Comparison of ENCODE assay signal across 15 mouse cellular contexts in the genomic region with DNA sequence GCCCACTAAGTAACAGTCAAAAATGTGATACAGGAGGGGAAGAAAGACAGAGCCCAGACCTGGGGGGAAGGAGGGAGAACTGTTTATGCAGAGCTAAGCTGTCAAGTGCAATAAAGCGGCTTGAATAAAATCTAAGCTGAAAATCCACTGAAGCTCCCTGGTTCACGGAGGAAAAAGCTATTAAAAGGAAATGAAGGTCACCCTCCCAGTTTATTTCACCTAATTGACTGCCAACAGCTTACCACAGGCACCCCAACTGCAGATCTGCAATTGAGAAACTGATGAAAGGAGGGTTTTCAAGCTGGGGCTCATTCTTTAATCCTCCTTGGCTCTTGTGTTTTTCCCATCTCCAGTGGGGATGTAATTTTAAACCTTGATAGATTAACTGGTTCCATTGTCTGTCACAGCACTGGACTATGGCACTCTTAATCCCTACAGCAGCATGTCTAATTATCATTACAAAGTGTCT. TPM values are rescaled to one million over a fixed set of nuclear protein-coding genes. Genes with fewer than 3 reads are reported as not detected.
DNase-seq lines count a peak whose midpoint lies in the region; ATAC-seq and TF ChIP-seq lines count a peak whose summit lies in the region.
"Had no signal": no experiment of that assay in that cellular context is flagged by ENCODE, and none has a peak within 500 bp of the region (broad histone marks: within the 10 kb centered on the region; RNA-seq: fewer than 3 reads in every experiment).

No protein-coding gene starts in this region.

- H3K27me3 ChIP-seq in embryonic facial prominence, embryonic 12.5 days = no peaks in the 10 kb centered on the region
- 0 out of 2 replicates have a peak, but pooled peaks cover 2% of the 10 kb centered on the region for H3K27me3 ChIP-seq in hindbrain, embryonic 13.5 days
- no peaks in the 10 kb centered on the region for H3K27me3 ChIP-seq in midbrain, postnatal 0 days (ENCODE audit: insufficient read depth, low read length)
- H3K27me3 ChIP-seq in thymus, adult 2 months (ENCODE audit: control insufficient read depth, insufficient read depth, low read length) = no peaks in the 10 kb centered on the region
- H3K27me3 ChIP-seq: lung, embryonic 15.5 days had no signal

- no peak overlapping the region for H3K4me3 ChIP-seq in embryonic facial prominence, embryonic 12.5 days
- H3K4me3 ChIP-seq in hindbrain, embryonic 13.5 days = no peak overlapping the region
- H3K4me3 ChIP-seq in midbrain, postnatal 0 days (ENCODE audit: low read depth, low read length) = no peak overlapping the region
- H3K4me3 ChIP-seq in thymus, adult 2 months (ENCODE audit: control insufficient read depth, insufficient read depth, low read length) = no peak overlapping the region
- H3K4me3 ChIP-seq: lung, embryonic 15.5 days; myocyte had no signal

- H3K4me2 ChIP-seq in embryonic facial prominence, embryonic 12.5 days (replicated peaks) = no peak overlapping the region
- no peak overlapping the region for H3K4me2 ChIP-seq in hindbrain, embryonic 13.5 days
- H3K4me2 ChIP-seq in midbrain, postnatal 0 days (ENCODE audit: low read depth, low read length, poor library complexity, severe bottlenecking) = no peak overlapping the region
- H3K4me2 ChIP-seq: lung, embryonic 15.5 days had no signal

- TF ChIP-seq POLR2A in thymus, adult 2 months (IDR thresholded peaks at IDR 0.05; ENCODE audit: control insufficient read depth, extremely low read depth, insufficient read depth, low read length, poor library complexity) = no peak

- no peak for TF ChIP-seq CTCF in midbrain, postnatal 0 days (IDR thresholded peaks at IDR 0.05)
- TF ChIP-seq CTCF in thymus, adult 2 months (IDR thresholded peaks at IDR 0.05; ENCODE audit: borderline replicate concordance, control insufficient read depth, extremely low read depth, insufficient read depth, low read length, poor library complexity) = no peak

- peaks cover 29% of the 10 kb centered on the region for H3K36me3 ChIP-seq in embryonic facial prominence, embryonic 12.5 days
- 0 out of 2 replicates have a peak, but pooled peaks cover 3% of the 10 kb centered on the region for H3K36me3 ChIP-seq in hindbrain, embryonic 13.5 days
- H3K36me3 ChIP-seq in midbrain, postnatal 0 days (ENCODE audit: insufficient read depth, low read length) = no peaks in the 10 kb centered on the region
- no peaks in the 10 kb centered on the region for H3K36me3 ChIP-seq in thymus, adult 2 months (ENCODE audit: control insufficient read depth, insufficient read depth, low read length)

- H3K27ac ChIP-seq in embryonic facial prominence, embryonic 12.5 days = peak overlapping the region; percentile 41; the same call in 1 of the 2 replicates
- peak overlapping the region; percentile 45 for H3K27ac ChIP-seq in hindbrain, embryonic 13.5 days
- no peak overlapping the region; the same call in 1 of the 2 replicates for H3K27ac ChIP-seq in midbrain, postnatal 0 days (ENCODE audit: low read depth, low read length)
- no peak overlapping the region for H3K27ac ChIP-seq in thymus, adult 2 months (ENCODE audit: control insufficient read depth, insufficient read depth, low read length)
- H3K27ac ChIP-seq: lung, embryonic 15.5 days had no signal

- H3K9ac ChIP-seq in embryonic facial prominence, embryonic 12.5 days = no peak overlapping the region
- H3K9ac ChIP-seq in hindbrain, embryonic 13.5 days = no peak overlapping the region
- H3K9ac ChIP-seq in midbrain, postnatal 0 days (replicated peaks; ENCODE audit: low read length, poor library complexity, severe bottlenecking) = no peak overlapping the region
- H3K9ac ChIP-seq: lung, embryonic 15.5 days had no signal

- peaks cover 12% of the 10 kb centered on the region for H3K4me1 ChIP-seq in embryonic facial prominence, embryonic 12.5 days
- H3K4me1 ChIP-seq in hindbrain, embryonic 13.5 days (replicated peaks) = peaks cover 43% of the 10 kb centered on the region
- H3K4me1 ChIP-seq in midbrain, postnatal 0 days (ENCODE audit: insufficient read depth, low read length) = peaks cover 6% of the 10 kb centered on the region; the same call in 1 of the 2 replicates
- H3K4me1 ChIP-seq in thymus, adult 2 months (replicated peaks; ENCODE audit: control insufficient read depth, insufficient read depth, low read length) = no peaks in the 10 kb centered on the region
- H3K4me1 ChIP-seq: lung, embryonic 15.5 days had no signal

- H3K9me3 ChIP-seq in embryonic facial prominence, embryonic 12.5 days = no peaks in the 10 kb centered on the region
- no peaks in the 10 kb centered on the region for H3K9me3 ChIP-seq in hindbrain, embryonic 13.5 days
- no peaks in the 10 kb centered on the region for H3K9me3 ChIP-seq in midbrain, postnatal 0 days (ENCODE audit: low read length)
- H3K9me3 ChIP-seq: lung, embryonic 15.5 days had no signal

- WGBS in embryonic facial prominence, embryonic 12.5 days = 14% methylated on average over 2 of the region's 2 CpGs
- 2% methylated on average over 2 of the region's 2 CpGs for WGBS in hindbrain, embryonic 13.5 days
- WGBS in midbrain, postnatal 0 days = 11% methylated on average over 2 of the region's 2 CpGs
- WGBS in thymus, adult 2 months = 91% methylated on average over 2 of the region's 2 CpGs

- ATAC-seq in embryonic facial prominence, embryonic 12.5 days (ENCODE audit: insufficient number of reproducible peaks, insufficient read depth, low FRiP score, low TSS enrichment) = 0 out of 2 replicates have a peak, but pooled peaks have one; percentile 29
- ATAC-seq in hindbrain, embryonic 13.5 days (ENCODE audit: low FRiP score) = peak; percentile 77
- ATAC-seq in midbrain, postnatal 0 days (ENCODE audit: low FRiP score) = peak; percentile 62; the same call in 1 of the 2 replicates

- DNase-seq in MN1 (ENCODE audit: low spot score) = peak; percentile 37
- peak; percentile 68 for DNase-seq in midbrain, postnatal 0 days (ENCODE audit: low spot score)
- DNase-seq in thymus, adult 2 months = no peak
- DNase-seq in ovary, adult 18-20 months (ENCODE audit: low spot score) = no peak
- DNase-seq in thymus, postnatal 25 days = no peak
- no peak for DNase-seq in cerebellum, adult 9-11 months
- DNase-seq: adrenal gland, postnatal 25 days; B cell, adult 2 months; cerebellum, adult 2 months; gastrocnemius, postnatal 36 days; right cerebral cortex, postnatal 4 days had no signal

RNA-seq across cellular contexts. Expression of a gene that starts 32.9 kb away (rescaled TPM):
- polyA plus RNA-seq in embryonic facial prominence, embryonic 12.5 days (2016; fragmentation: Nextera tagmentation; extraction: Ambion mirVana) = 57.5 and 58.1 TPM in 2 replicates
- polyA plus RNA-seq in hindbrain, embryonic 13.5 days (2015; fragmentation: Nextera tagmentation; extraction: Ambion mirVana) = 42.9 and 45.1 TPM in 2 replicates
- total RNA-seq in midbrain, postnatal 0 days (2014; rRNA removed) = 77.9 and 91.6 TPM in 2 replicates
- polyA plus RNA-seq in midbrain, postnatal 0 days (2015; fragmentation: Nextera tagmentation; extraction: Ambion mirVana) = 20.5 and 23.0 TPM in 2 replicates
- 18.5 and 20.8 TPM in 2 replicates for polyA plus RNA-seq in thymus, adult 2 months (2012; rRNA removed)

Comparison
In these comparisons a context has a peak if more than half of its experiments do, and no peak if none do; other contexts are left out.
1. DNase-seq: peak in MN1 (single experiment) and midbrain, postnatal 0 days (single experiment); none in thymus, adult 2 months (single experiment), ovary, adult 18-20 months (single experiment), thymus, postnatal 25 days (single experiment) and cerebellum, adult 9-11 months (single experiment).
2. H3K27ac ChIP-seq: peak in embryonic facial prominence, embryonic 12.5 days (single experiment) and hindbrain, embryonic 13.5 days (single experiment); none in midbrain, postnatal 0 days (single experiment) and thymus, adult 2 months (single experiment).
3. Peak in every context shown above with its lines, with median percentiles within 50 percentile points of each other: ATAC-seq.